Mouse (Mus musculus): ENCODE data around the gene Mad1l1. TPM values are rescaled to one million over a fixed set of nuclear protein-coding genes. Genes with fewer than 3 reads are reported as not detected.

Mad1l1 gene
- polyA plus RNA-seq, 1 experiment, result 12.6 TPM

DNA sequence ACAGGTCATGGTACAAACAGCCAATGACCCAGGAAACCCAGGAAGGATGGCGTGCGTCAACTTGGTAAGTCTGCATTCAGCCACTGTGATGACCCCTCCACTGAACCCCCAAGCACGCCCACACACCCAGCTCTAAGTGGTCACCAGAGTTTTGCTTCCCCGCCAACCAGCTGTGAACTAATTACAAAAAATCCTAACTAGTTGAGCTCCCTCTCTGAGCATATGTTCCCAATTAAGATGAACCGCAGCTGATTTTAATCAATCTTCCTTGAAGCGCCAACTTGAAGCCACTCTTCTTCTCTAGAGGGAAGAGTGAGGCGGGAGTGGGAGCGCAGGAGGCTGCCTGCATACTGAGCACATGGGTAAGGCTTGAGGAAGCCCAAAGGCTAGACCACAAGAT is 218.6 kb downstream of the Mad1l1 start:
- Histone ChIP-seq H3K4me3 (ENCODE audit: insufficient read depth, low read depth, low read length) (no peak overlapping the region), H3K36me3 (ENCODE audit: control insufficient read depth, insufficient read depth, low read length) (no peaks in the 10 kb centered on the region), H3K27me3 (replicated peaks; ENCODE audit: control insufficient read depth, insufficient read depth, low read length) (no peaks in the 10 kb centered on the region), H3K27ac (ENCODE audit: insufficient read depth, low read depth, low read length) (no peak overlapping the region), H3K4me1 (ENCODE audit: control insufficient read depth, insufficient read depth, low read length) (no peaks in the 10 kb centered on the region)
- TF ChIP-seq CTCF (conservative IDR thresholded peaks at IDR 0.05; ENCODE audit: insufficient read depth, insufficient read length, low read depth, low read length) (no peak), POLR2A (IDR thresholded peaks at IDR 0.05; ENCODE audit: low read depth, low read length) (no peak)
- no peak for DNase-seq
- WGBS, result 89% methylated on average over 8 of the region's 8 CpGs

GRCm38 (mm10) chr5:140101409-140102009 is 219.8 kb downstream of the Mad1l1 start:
- Histone ChIP-seq H3K4me3 (ENCODE audit: insufficient read depth, low read depth, low read length) (no peak overlapping the region), H3K36me3 (ENCODE audit: control insufficient read depth, insufficient read depth, low read length) (no peaks in the 10 kb centered on the region), H3K4me1 (ENCODE audit: control insufficient read depth, insufficient read depth, low read length) (no peaks in the 10 kb centered on the region), H3K27me3 (replicated peaks; ENCODE audit: control insufficient read depth, insufficient read depth, low read length) (no peaks in the 10 kb centered on the region), H3K27ac (ENCODE audit: insufficient read depth, low read depth, low read length) (no peak overlapping the region)
- DNase-seq, result no peak
- TF ChIP-seq CTCF (conservative IDR thresholded peaks at IDR 0.05; ENCODE audit: insufficient read depth, insufficient read length, low read depth, low read length) (no peak), POLR2A (IDR thresholded peaks at IDR 0.05; ENCODE audit: low read depth, low read length) (no peak)
- 86% methylated on average over 14 of the region's 14 CpGs for WGBS

- H3K4me3 ChIP-seq (ENCODE audit: insufficient read depth, low read depth, low read length), result no peak overlapping the region
- H3K4me1 ChIP-seq (ENCODE audit: control insufficient read depth, insufficient read depth, low read length), result no peaks in the 10 kb centered on the region
- TF ChIP-seq POLR2A (IDR thresholded peaks at IDR 0.05; ENCODE audit: low read depth, low read length), result no peak
- TF ChIP-seq CTCF (conservative IDR thresholded peaks at IDR 0.05; ENCODE audit: insufficient read depth, insufficient read length, low read depth, low read length), result no peak
- DNase-seq, result no peak
- H3K27me3 ChIP-seq (replicated peaks; ENCODE audit: control insufficient read depth, insufficient read depth, low read length), result no peaks in the 10 kb centered on the region
- no peaks in the 10 kb centered on the region for H3K36me3 ChIP-seq (ENCODE audit: control insufficient read depth, insufficient read depth, low read length)
- 96% methylated on average over 5 of the region's 5 CpGs for WGBS
- no peak overlapping the region for H3K27ac ChIP-seq (ENCODE audit: insufficient read depth, low read depth, low read length)
These were observed 222.6 kb downstream of the Mad1l1 start for GRCm38 (mm10) chr5:140098711-140099110.

GRCm38 (mm10) chr5:140095203-140095602 is 226.1 kb downstream of the Mad1l1 start:
- Histone ChIP-seq H3K27me3 (replicated peaks; ENCODE audit: control insufficient read depth, insufficient read depth, low read length) (no peaks in the 10 kb centered on the region), H3K4me3 (ENCODE audit: insufficient read depth, low read depth, low read length) (no peak overlapping the region), H3K36me3 (ENCODE audit: control insufficient read depth, insufficient read depth, low read length) (no peaks in the 10 kb centered on the region), H3K27ac (ENCODE audit: insufficient read depth, low read depth, low read length) (no peak overlapping the region), H3K4me1 (ENCODE audit: control insufficient read depth, insufficient read depth, low read length) (no peaks in the 10 kb centered on the region)
- DNase-seq, result peak; percentile 76
- TF ChIP-seq CTCF (conservative IDR thresholded peaks at IDR 0.05; ENCODE audit: insufficient read depth, insufficient read length, low read depth, low read length), result no peak
- TF ChIP-seq POLR2A (IDR thresholded peaks at IDR 0.05; ENCODE audit: low read depth, low read length), result no peak
- WGBS, result 76% methylated on average over 2 of the region's 2 CpGs

DNA sequence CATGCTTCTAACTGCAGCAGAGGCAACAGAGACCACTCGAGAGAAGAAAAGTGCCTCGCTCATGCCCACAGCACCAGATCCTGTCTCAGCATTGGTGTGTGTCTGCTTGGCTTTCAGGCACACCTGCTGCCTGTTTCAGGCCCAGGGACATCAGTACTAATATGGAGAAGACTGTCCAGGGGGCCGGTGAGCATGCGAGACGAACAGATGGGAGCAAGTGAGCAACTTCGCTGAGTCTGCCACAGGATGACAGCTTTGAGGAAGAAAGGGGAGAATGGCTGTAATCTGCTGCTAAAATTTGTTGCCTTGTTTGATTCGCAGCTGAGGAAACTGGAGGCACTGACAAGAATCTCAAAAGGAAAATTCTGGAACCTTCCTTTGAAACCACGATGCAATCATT is 227.9 kb downstream of the Mad1l1 start:
- DNase-seq, result no peak
- Histone ChIP-seq H3K27me3 (replicated peaks; ENCODE audit: control insufficient read depth, insufficient read depth, low read length) (no peaks in the 10 kb centered on the region), H3K27ac (ENCODE audit: insufficient read depth, low read depth, low read length) (no peak overlapping the region), H3K4me3 (ENCODE audit: insufficient read depth, low read depth, low read length) (no peak overlapping the region), H3K36me3 (ENCODE audit: control insufficient read depth, insufficient read depth, low read length) (no peaks in the 10 kb centered on the region), H3K4me1 (ENCODE audit: control insufficient read depth, insufficient read depth, low read length) (no peaks in the 10 kb centered on the region)
- WGBS, result 89% methylated on average over 8 of the region's 8 CpGs
- TF ChIP-seq CTCF (conservative IDR thresholded peaks at IDR 0.05; ENCODE audit: insufficient read depth, insufficient read length, low read depth, low read length) (no peak), POLR2A (IDR thresholded peaks at IDR 0.05; ENCODE audit: low read depth, low read length) (no peak)

DNA sequence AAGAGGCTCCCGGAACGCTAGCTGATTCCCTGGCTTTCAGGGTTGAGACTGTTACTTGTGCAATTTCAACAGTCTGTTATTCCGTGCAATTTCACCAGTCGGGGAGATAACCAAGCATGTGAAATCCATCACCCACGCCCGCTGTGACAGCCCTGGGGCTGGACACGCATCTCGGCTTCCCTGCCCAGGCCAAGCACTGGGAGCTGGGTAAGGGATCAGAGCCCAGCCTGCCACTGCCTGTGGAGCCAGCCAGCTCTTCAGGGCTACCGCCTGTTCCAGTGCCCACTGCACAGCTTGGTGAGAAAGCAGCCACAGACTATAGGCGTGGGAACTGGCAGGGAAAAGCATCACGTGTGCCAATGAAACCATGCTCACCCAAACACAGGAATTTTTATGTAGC is 229.8 kb downstream of the Mad1l1 start:
- no peaks in the 10 kb centered on the region for H3K4me1 ChIP-seq (ENCODE audit: control insufficient read depth, insufficient read depth, low read length)
- no peak overlapping the region for H3K27ac ChIP-seq (ENCODE audit: insufficient read depth, low read depth, low read length)
- no peaks in the 10 kb centered on the region for H3K27me3 ChIP-seq (replicated peaks; ENCODE audit: control insufficient read depth, insufficient read depth, low read length)
- H3K4me3 ChIP-seq (ENCODE audit: insufficient read depth, low read depth, low read length), result no peak overlapping the region
- WGBS, result 83% methylated on average over 11 of the region's 11 CpGs
- TF ChIP-seq CTCF (conservative IDR thresholded peaks at IDR 0.05; ENCODE audit: insufficient read depth, insufficient read length, low read depth, low read length) (no peak), POLR2A (IDR thresholded peaks at IDR 0.05; ENCODE audit: low read depth, low read length) (no peak)
- DNase-seq, result no peak
- H3K36me3 ChIP-seq (ENCODE audit: control insufficient read depth, insufficient read depth, low read length), result no peaks in the 10 kb centered on the region

- Histone ChIP-seq H3K4me3 (ENCODE audit: insufficient read depth, low read depth, low read length) (no peak overlapping the region), H3K4me1 (ENCODE audit: control insufficient read depth, insufficient read depth, low read length) (peaks cover 5% of the 10 kb centered on the region; the same call in 1 of the 2 replicates), H3K36me3 (ENCODE audit: control insufficient read depth, insufficient read depth, low read length) (no peaks in the 10 kb centered on the region), H3K27me3 (replicated peaks; ENCODE audit: control insufficient read depth, insufficient read depth, low read length) (no peaks in the 10 kb centered on the region), H3K27ac (ENCODE audit: insufficient read depth, low read depth, low read length) (no peak overlapping the region)
- TF ChIP-seq CTCF (conservative IDR thresholded peaks at IDR 0.05; ENCODE audit: insufficient read depth, insufficient read length, low read depth, low read length), result no peak
- TF ChIP-seq POLR2A (IDR thresholded peaks at IDR 0.05; ENCODE audit: low read depth, low read length), result no peak
- DNase-seq, result no peak
These were observed 232.1 kb downstream of the Mad1l1 start for GRCm38 (mm10) chr5:140089263-140089662.

Data from kidney, adult 2 months (tissue).